Mouse (Mus musculus) layer of hippocampus, postnatal 36 days (tissue): ENCODE results near the gene Tubd1. TPM values are rescaled to one million over a fixed set of nuclear protein-coding genes. Genes with fewer than 3 reads are reported as not detected.
"Not testable (repeated sequence)": the region's sequence is repeated elsewhere in the genome, so short reads cannot be mapped to it uniquely, and the experiment has no call there.

Source experiments
- DNase-seq, 2 experiments: peaks; one replicate each; pipeline ENCODE4 v3.0.0; 2022
- total RNA-seq, 2 experiments: library from RNA; stranded (reverse); gene quantifications; 2 replicates each; pipeline ENCODE4 v1.2.3; 2021

The Tubd1 gene
- 1 to 10 TPM; 7.0 to 8.8 TPM for total RNA-seq

DNA sequence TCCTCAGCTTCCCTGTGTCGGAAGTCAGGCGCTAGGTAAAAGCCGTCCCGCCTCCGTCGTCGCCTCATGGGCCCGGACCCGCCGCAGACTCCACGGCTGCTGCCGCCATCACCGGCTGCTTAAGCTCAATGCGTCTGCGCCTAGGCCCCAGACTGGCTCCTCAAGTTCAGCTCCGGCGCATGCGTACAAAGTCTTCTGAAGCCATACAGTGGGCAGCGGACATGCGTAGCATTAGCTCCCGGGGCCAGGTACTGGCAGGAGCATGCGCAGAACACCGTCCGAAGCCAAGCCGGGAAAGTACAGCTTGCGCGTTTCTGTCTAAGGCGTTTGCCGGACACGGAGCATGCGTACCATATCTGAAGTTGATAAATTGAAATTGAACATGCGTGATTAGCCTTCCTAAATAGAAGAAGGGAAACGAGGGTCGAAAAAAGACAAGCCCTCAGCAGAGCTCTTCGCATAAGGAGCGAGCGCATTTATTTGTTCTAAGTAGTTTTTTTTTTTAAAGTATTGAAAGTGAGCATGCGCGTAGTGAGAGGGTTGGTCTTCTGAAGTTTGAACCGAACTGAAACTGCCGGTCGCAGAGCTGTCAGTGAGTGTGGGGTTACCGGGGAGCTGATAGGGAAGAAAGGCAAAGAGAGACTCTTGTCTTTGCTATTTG is at the start of gene Tubd1, which contains the start of gene Rps6kb1:
Tubd1 (plus strand) TSS at position 353 of the 661 bp plus-strand sequence.
Rps6kb1 (minus strand) TSS at position 167 of the 661 bp plus-strand sequence.
- DNase-seq: peak; percentile 99

DNA sequence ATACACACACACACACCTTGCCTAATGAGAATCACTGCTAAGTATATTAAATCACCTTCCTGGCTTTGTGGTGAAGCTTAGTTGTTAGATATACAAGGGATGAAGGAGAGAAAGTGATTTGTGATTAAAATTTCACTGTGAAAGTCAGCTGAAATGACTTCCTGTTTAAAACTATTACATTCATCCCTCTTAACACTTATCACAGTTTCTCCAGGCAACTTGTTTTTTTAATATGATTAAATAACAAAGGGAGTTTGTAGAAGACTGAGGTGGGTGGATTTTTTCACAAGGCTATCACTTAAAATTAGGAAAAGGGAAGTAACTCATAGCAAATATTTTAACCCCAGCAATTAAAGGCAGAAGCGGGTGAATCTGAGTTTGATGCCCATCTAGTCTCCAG is 47.4 kb upstream of the Tubd1 start:
- no peak for DNase-seq

DNA sequence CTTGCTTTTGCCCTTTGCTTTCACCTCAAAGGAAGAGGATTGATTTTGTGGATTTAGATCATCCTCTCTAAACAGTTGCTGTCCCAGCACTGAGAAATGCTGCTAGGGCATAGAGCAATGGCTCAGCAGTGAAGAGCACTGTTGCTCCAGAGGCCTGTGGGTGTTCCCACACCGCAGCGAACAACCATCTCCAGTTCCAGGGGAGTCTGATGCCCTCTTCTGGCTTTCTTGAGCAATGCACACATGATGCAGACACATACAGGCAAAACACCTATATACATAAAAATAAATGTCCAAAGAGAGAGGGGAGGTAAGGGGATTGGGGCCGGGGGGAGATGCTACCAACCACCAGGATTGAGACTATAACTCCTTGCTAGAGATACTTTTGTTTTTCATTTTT is 46.9 kb upstream of the Tubd1 start:
- DNase-seq: no peak

DNA sequence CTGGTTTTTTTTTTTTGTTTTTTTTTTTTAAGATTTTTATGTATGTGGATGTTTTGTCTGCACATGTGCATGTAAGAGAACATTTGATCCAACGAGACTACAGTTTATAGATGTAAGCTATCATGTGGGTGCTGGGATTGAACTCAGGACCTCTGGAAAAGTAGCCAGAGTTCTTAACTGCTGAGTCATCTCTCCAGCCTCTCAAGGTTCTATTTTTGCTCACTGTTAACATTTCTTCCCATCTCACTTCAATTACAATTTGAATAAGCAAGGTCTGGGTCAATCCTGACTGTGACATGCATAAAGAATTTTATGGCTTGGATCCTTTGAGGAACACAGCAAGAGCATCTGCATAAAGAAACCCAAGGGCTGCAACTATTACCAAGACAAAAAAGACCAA is 44.0 kb upstream of the Tubd1 start:
- no peak for DNase-seq

DNA sequence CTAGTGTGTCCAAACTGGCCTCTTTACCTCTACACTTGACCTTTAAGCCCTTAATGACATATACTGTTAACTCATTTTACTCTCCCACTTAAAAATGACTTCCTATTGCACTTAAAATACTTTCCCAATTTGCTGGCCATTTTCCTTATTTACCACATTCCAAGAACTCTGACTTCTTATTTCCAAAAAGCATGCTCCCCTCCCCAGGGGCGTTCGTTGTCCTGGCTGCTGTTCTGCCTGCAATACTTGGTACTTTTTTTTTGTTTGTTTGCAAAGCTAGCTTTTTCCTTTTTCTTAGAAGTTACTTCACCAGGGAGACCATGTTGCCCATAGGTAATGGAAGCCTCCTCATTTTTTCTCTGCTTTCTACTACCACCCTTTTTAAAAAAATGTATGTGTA is 41.7 kb upstream of the Tubd1 start:
- no peak for DNase-seq

DNA sequence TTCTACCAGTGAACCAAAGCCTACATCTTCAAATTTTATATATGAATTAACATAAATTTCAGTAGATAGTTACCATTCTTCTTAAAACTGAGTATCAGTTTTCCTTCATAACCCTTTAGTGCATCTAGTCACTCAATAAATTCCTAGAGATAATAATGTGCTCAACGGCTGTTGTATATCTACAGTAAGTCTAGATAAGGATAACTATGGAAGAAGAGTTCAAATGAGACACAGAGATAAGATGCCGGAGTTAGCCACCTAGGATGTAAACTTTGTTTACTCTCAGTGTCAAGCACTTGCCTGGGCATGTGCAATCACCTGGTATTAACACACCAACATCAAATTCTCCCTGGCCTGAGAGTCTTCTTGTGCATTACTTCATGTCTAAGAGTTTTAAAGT is 37.5 kb upstream of the Tubd1 start:
- DNase-seq: no peak

DNA sequence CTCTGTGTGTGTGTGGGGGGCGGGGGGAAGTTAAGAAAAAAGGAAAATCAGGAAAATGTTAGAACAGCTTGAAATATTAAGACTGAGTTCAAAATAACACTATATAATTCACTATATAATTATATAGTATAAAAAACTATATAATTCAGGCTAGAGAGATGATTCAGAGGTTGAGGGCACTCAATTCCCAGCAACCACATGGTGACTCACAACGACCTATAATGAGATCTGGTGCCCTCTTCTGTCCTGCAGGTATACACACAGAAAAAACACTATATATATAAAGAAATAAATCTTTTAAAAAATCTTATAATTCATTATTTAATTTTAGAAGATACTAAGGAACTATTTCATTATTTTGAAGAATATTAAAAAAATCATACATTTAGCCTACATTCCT is 36.8 kb upstream of the Tubd1 start:
- no peak for DNase-seq

DNA sequence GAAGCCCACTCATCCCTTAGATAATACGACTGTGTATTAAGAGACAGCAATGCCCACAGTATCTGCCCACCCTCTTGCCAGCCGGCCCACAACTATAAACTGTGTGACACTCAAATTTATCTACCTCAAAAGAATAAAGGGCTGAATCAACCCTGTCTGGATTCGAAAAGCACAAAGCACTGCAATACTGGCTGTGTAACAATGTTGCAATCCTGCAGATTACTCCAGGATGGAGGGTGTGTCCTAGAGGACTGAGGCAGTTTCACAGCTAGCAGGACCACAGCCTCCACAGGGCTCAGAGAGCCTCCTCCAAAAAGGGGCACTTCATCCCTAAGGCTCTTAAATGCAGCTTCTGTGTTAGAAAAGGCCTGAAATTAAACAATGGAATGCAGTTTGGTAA is 28.2 kb upstream of the Tubd1 start:
- DNase-seq: no peak

DNA sequence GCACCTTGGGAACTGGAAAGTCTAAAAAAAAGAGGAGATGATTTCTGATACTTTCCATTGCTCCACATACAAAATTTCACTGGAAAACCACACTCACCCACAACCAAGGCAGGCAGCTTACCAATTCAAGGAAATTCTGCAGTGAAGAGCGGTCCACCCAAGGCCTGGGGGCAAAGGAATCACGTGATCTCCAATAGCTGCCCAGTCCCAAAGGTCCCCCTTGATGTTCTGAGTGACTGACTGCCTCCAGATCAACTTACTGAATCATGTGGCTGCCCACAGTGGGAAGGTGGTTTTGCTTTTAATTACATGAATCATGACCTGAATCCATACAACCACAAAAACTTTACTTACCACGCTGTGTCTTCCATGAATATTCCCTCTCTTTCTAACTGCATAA is 27.6 kb upstream of the Tubd1 start:
- no peak for DNase-seq

DNA sequence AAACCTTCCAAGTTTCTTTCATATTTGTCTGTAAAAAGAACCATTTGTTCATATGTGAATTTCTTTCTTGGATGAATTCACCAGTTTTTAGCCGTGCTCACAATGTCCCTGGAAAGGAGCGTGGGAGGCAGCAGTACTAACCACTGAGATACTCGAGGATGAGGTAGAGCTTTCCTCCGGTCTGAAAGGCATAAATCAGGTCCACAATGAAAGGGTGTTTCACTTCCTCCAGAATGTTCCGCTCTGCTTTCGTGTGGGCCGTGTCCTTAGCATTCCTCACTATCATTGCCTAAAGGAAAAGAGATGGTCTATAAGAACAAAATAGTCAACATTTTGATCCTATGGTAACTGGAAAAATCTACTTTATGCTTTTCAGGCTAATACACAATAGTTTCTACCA is 25.0 kb upstream of the Tubd1 start:
- no peak for DNase-seq

DNA sequence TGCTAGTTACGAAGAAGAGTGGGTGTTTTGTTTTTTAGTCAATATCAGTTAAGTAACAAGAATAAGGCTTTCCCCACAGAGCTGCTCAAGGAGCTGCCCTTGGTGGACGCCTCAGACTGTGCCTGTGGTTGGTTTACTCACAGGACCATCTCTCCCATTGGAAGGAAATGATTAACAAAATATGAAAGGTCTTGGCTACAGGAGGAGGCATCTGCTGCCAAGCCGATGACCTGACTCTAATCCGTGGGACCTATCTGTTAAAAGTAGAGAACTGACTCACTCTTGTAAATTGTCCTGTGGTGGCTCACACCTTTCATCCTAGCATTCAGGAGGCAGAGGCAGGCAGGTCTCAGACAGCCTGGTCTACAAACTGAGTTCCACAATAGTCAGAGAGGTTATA is 17.3 kb upstream of the Tubd1 start:
- no peak for DNase-seq

DNA sequence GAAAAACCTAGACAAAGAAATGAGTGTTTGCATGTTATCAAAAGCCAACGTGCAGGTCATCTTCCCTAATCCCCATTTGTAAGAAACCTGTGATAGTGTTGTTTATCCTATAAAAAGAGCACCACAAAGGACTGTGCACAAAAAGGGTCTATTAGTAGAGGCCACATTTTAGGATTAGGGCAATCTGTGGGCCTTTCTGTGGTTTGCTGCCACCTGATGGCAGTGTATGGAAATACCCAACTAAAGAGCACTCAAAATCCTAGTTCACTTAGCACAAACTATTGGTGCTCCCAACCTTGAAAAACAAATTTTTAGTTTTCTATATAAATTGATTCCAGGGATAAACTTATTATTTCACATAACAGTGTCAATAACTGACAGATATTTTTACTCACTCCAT is 12.0 kb upstream of the Tubd1 start:
- DNase-seq: no peak

DNA sequence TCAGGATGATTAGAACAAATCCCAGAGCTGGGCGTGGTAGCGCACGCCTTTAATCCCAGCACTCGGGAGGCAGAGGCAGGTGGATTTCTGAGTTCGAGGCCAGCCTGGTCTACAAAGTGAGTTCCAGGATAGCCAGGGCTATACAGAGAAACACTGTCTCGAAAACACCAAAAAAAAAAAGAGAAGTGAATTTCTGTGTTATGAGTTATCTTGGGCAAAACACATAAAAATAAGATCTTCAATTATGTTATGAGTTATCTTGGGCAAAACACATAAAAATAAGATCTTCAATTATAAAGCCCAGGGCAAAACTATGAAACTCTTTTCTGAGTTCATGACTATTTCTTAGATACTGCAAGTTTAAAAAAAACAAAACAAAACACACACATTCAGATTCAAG is 11.5 kb upstream of the Tubd1 start:
- DNase-seq: not testable (repeated sequence)

DNA sequence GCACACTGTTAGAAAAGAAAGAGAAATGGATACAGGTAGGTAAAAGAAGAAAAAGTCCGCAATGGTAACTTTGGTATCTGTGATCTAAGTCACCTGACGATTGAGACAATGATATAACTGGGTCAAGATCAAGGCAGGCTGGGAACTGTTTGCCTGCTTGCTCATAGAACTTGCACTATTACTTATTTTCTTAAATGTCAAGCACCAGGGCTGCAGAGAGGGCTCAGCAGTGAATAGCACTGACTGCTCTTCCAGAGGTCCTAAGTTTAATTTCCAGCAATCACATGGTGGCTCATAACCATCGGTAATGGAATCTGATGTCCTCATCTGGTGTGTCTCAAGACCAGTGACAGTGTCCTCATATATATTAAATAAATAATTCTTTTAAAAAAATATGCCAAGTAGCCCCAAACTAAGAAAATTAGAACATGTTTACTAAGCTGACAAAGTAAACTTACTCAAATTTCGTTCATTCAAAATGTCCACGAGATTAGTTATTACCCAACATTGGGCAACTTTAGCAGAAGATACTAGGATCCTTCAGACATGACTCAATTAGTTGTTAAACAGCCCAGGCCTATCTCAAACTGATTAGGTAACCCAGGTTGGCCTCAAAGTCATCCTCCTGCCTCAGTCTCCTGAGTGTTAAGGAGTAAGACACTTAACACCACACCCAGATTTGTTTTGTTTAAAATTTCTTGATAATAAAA is 10.4 kb upstream of the Tubd1 start:
- DNase-seq: no peak

DNA sequence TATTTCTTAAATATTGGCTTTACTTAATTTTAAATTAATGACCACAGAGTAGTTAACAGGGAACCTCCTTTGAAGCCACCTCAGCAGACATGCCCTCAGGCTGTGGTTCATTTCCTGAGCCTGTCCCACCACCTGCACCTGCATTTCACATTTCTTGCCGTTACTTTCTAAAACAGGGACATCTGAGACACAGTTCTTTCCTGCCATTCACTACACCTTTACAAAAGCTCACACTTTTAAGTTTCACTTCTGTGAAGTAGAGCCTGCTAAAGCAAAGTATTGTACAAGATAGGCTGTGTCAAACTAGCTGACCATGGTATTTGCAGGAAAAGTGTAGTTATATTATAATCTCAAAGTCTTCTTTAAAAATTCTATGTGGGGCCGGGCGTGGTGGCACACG is 6.0 kb upstream of the Tubd1 start:
- no peak for DNase-seq

DNA sequence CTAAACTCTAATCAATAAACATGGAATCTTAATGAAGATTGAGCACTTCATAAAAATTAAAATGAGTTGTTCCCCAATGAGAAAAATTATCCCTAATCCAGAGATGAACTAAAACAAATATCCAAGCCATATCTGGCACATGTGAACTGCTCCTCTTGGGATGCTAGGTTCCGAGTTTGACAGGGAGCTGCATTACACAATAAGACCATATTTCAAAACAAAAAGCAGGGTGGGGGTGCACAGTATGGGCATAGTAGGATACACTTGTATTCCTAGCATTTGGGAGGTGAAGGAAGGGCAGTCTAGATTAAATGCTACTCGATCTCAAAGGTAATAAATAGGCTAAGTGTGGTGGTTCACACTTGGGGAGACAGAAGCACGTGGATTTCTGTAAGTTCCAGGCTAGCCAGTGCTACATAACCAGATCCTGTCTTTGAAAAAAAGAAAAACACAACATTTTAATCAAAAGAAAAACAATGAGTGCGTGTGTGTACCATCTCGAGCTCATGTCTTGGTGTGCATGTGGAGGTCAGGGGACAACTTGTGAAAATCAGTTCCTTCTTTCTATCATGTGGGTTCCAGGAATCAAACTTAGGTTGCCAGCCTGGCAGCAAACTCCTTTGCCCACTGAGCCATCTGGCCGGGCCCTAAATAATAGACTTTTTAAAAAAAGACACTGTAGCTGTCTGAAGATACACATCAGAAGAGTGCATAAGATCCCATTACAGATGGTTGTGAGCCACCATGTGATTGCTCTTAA is 4.9 kb upstream of the Tubd1 start:
- DNase-seq: no peak

DNA sequence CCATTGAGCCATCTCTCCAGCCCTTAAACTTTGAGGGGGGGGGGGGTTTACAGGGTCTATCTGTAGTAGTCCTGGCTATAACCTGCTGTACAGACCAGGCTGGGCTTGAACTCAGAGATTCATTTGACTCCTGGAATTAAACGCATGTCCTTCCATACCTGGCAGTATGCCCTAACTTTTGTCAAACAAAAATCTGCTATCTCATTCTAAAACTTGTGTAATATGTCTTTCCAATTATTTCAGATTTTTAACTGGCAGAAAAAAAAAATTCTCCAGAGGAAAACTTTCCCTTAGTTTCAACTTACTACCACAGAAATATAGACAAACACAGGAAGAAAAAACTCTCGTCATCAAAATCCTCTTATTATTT is 4.3 kb upstream of the Tubd1 start:
- no peak for DNase-seq

DNA sequence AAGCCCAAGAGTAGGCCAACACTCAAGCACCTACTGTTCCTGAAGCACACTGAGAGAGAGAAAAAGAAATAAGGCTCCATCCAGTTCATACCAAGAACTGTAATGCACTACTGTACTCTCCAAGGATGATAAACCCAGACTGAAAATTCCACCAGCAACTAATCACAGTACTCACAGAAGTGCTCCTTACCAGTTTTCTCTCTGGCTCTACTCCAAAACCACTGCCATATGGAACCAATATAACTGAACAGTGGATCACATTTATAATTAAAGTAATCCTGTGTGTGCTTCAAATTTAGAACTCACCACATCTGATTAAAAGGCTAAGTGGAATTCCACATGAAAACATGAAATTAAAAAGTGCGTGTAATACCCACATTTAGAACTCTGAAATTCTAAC is 1.9 kb upstream of the Tubd1 start:
- no peak for DNase-seq

DNA sequence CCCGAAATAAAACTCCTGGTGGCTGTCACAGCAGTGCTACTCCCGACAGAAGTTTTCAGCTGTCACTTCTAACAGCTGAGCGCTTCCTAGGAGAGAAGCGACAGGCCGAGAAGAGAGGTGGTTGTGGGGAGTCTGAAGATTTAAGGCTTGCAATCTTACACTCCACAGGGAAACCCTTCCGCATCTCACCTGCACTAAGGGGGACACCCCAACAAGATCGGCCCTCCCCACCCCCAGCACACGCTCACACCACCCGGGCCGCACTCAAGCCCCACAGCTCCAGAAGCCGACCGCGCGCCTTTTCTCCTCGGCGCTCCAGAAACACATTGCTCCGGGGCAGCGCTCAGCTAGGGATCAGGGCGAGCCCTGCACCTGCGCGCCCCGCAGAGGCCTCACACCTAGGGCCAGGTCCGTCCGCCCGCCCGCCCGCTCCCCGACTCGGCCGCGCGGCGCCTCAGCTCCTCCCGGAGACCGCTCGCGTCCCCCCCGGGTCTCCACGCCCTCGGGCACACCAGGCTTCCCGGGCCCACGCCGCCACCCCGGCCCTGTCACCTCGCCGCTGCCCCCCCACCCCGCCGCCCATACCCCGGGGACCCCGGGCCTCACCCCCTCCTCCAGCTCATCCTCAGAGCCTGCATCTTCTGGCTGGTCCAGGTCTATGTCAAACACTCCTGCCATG is 692 bp upstream of the Tubd1 start:
- DNase-seq: no peak

DNA sequence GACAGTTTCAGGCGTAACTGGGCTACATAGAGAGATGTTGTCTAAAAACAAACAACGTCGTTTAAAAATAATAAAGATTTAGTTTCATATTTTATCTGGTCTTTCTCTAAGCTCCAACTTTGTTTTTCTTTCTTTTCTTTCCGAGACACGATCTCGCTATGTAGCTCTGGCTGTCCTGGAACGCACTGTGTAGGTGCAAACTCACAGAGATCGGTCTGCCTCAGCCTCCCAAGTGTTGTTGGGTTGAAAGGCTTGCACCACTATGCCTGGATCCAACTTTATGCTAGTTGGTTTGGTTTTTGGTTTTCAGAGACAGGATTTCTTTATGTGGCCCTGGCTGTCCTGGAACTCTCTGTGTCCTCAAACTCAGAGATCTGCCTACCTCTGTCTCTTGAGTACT is 765 bp downstream of the Tubd1 start:
- DNase-seq: no peak

DNA sequence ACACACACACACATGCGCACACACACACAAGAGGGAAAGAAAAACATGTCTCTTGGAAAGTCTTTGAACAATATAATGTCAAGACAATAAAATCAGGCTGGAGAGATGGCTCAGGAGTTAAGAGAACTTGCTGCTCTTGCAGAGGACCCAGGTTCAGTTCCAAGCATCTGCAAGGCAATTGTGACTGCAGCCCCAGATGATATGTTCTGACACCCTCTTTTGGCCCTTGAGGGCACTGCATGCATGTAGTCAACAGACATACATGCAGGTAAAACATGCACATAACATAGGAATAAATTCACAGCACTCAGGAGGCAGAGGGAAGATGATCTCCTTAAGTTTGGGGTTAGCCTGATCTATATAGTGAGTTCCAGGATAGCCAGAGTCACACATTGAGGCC is 2.6 kb downstream of the Tubd1 start:
- no peak for DNase-seq

DNA sequence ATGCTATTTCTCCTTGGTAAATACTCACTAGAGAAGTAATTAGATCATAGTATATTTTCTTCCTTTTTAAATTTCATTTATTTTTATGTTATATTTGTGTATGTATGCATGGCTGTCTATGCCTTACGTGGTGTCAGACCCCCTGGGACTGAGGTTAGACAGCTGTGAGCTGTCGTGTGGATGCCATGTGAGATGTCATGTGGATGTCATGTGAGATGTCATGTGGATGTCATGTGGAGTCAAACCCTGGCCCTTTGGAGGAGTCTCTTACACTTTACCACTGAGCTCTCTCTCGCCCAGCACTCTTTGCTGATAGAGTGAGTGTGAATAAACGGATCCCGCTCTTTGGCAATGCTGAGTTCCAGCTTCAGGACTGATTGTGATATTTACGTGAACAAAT is 8.7 kb downstream of the Tubd1 start:
- no peak for DNase-seq

DNA sequence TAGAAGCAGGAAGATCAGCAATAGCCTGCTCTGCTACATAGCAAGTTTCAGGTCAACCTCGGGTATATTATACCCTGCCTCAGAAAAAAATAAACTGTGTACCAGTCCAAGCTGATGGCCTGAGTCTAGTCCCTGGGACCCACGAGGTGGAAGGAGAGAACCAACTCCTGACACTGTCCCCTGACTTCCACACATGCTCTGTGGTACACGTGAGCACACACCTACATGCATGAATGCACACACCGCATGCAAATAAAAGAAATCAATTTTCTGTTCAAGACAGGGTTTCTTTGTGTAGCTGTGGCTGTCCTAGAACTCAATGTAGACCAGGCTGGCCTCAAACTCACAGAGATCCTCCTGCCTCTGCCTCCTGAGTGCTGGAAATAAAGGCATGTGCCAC is 13.5 kb downstream of the Tubd1 start:
- DNase-seq: no peak
